Mouse (Mus musculus) liver, postnatal 0 days (tissue): ENCODE measurements at regions not wholly inside any gene's neighbourhood (a gene's known extent, or its start where the extent isn't known, plus 50 kb on each side); places are given as distances from the start of the nearest gene placed in this dataset.
A peak's percentile ranks its signal among the peaks of the same experiment; 100 is the strongest.

Source experiments
- ATAC-seq: fragments of 200-750 bp; cut with Nextera tagmentation; 2 replicates; pipeline ENCODE4 v1.8.0; 2017; ENCODE audit warnings: mild to moderate bottlenecking, moderate library complexity
- DNase-seq: peaks from one replicate; pipeline ENCODE4 v3.0.0-alpha.2; 2016
- H3K27ac ChIP-seq: fragments of 300-500 bp; sonication (generic); 2 replicates; pipeline ENCODE4 v1.5.1; 2014; ENCODE audit warnings: antibody characterized with exemption, moderate library complexity, mild to moderate bottlenecking, low read depth
- H3K27me3 ChIP-seq: fragments of 300-500 bp; sonication (generic); 2 replicates; pipeline ENCODE4 v1.6.1; 2014; ENCODE audit warnings: low read length, control low read depth, mixed read lengths; ENCODE audit not compliant: insufficient read depth
- H3K36me3 ChIP-seq: fragments of 300-500 bp; sonication (generic); replicated peaks from 2 replicates; pipeline ENCODE4 v1.6.1; 2014; ENCODE audit warnings: mild to moderate bottlenecking, control low read depth, low read length, moderate library complexity, mixed read lengths; ENCODE audit not compliant: insufficient read depth
- H3K4me1 ChIP-seq: fragments of 300-500 bp; sonication (generic); 2 replicates; pipeline ENCODE4 v1.6.1; 2014; ENCODE audit warnings: antibody characterized with exemption, mild to moderate bottlenecking, control low read depth; ENCODE audit not compliant: insufficient read depth
- H3K4me2 ChIP-seq: fragments of 300-500 bp; sonication (generic); 2 replicates; pipeline ENCODE4 v1.6.1; 2014; ENCODE audit warnings: low read depth, mild to moderate bottlenecking, low read length, moderate library complexity, mixed read lengths
- H3K4me3 ChIP-seq: fragments of 300-500 bp; sonication (generic); 2 replicates; pipeline ENCODE4 v1.5.1; 2014; ENCODE audit warnings: low read depth, low read length
- H3K9ac ChIP-seq: fragments of 300-500 bp; sonication (generic); replicated peaks from 2 replicates; pipeline ENCODE4 v1.6.1; 2014; ENCODE audit warnings: mild to moderate bottlenecking, moderate library complexity
- H3K9me3 ChIP-seq: fragments of 300-500 bp; sonication (generic); 2 replicates; pipeline ENCODE4 v1.6.1; 2016; ENCODE audit warnings: mild to moderate bottlenecking, control low read depth, low read length, mixed read lengths
- CTCF ChIP-seq: sonication (generic); IDR thresholded peaks from 2 replicates; pipeline ENCODE4 v1.5.1; 2016; ENCODE audit warnings: antibody characterized with exemption, low read depth
- EP300 ChIP-seq: IDR thresholded peaks from 2 replicates; pipeline ENCODE4 v1.6.1; 2016; ENCODE audit warnings: antibody characterized with exemption, low read depth, mild to moderate bottlenecking
- WGBS: fragments of 180-500 bp; shearing (Covaris S2); extraction: QIAGEN DNeasy Blood & Tissue Kit; methylation state at CpG from one replicate; pipeline ENCODE4 v1.1.7; 2014; ENCODE audit not compliant: insufficient replicate concordance; 5-methylcytosine and 5-hydroxymethylcytosine counted together

GRCm38 (mm10) chr14:61975301-61975732, 317.1 kb upstream of the Rnaseh2b start:
- no peak overlapping the region for H3K4me3 ChIP-seq
- H3K27ac ChIP-seq = no peak overlapping the region
- peaks cover 5% of the 10 kb centered on the region; the same call in 1 of the 2 replicates for H3K4me1 ChIP-seq
- no peaks in the 10 kb centered on the region for H3K36me3 ChIP-seq
- H3K4me2 ChIP-seq = no peak overlapping the region
- TF ChIP-seq CTCF = no peak
- no peak for TF ChIP-seq EP300
- no peaks in the 10 kb centered on the region for H3K27me3 ChIP-seq
- no peak for ATAC-seq
- WGBS = 73% methylated on average over 6 of the region's 6 CpGs
- no peak overlapping the region for H3K9ac ChIP-seq
- DNase-seq = no peak
- H3K9me3 ChIP-seq = no peaks in the 10 kb centered on the region

- TF ChIP-seq EP300 = no peak
- no peak for TF ChIP-seq CTCF
- no peak overlapping the region for H3K4me3 ChIP-seq
- no peak overlapping the region for H3K27ac ChIP-seq
- no peaks in the 10 kb centered on the region for H3K9me3 ChIP-seq
- no peak overlapping the region for H3K9ac ChIP-seq
- ATAC-seq (no peak), DNase-seq (no peak)
- no peaks in the 10 kb centered on the region for H3K27me3 ChIP-seq
- WGBS = 73% methylated on average over 3 of the region's 3 CpGs
- no peaks in the 10 kb centered on the region for H3K4me1 ChIP-seq
- no peaks in the 10 kb centered on the region for H3K36me3 ChIP-seq
- no peak overlapping the region for H3K4me2 ChIP-seq
Measured at GRCm38 (mm10) chr14:61980581-61980980, 311.8 kb upstream of the Rnaseh2b start.

GRCm38 (mm10) chr14:61985575-61985974, 306.8 kb upstream of the Rnaseh2b start:
- Histone ChIP-seq H3K27ac (no peak overlapping the region), H3K4me1 (no peaks in the 10 kb centered on the region), H3K9me3 (no peaks in the 10 kb centered on the region), H3K4me3 (no peak overlapping the region), H3K27me3 (no peaks in the 10 kb centered on the region), H3K9ac (no peak overlapping the region), H3K4me2 (no peak overlapping the region), H3K36me3 (no peaks in the 10 kb centered on the region)
- no peak for DNase-seq
- WGBS = 74% methylated on average over 3 of the region's 3 CpGs
- no peak for ATAC-seq
- TF ChIP-seq CTCF = no peak
- no peak for TF ChIP-seq EP300

- no peak for DNase-seq
- no peaks in the 10 kb centered on the region for H3K27me3 ChIP-seq
- WGBS = 82% methylated on average over 13 of the region's 13 CpGs
- H3K9ac ChIP-seq = no peak overlapping the region
- H3K4me1 ChIP-seq = no peaks in the 10 kb centered on the region
- H3K36me3 ChIP-seq = no peaks in the 10 kb centered on the region
- ATAC-seq = no peak
- H3K27ac ChIP-seq = no peak overlapping the region
- H3K4me3 ChIP-seq = no peak overlapping the region
- TF ChIP-seq CTCF = no peak
- TF ChIP-seq EP300 = no peak
- H3K9me3 ChIP-seq = no peaks in the 10 kb centered on the region
- H3K4me2 ChIP-seq = no peak overlapping the region
Measured at GRCm38 (mm10) chr14:61986203-61986602, 306.2 kb upstream of the Rnaseh2b start.

GRCm38 (mm10) chr14:61995253-61995652, 297.1 kb upstream of the Rnaseh2b start:
- Histone ChIP-seq H3K36me3 (no peaks in the 10 kb centered on the region), H3K9me3 (no peaks in the 10 kb centered on the region), H3K27me3 (no peaks in the 10 kb centered on the region), H3K4me3 (no peak overlapping the region), H3K9ac (no peak overlapping the region), H3K27ac (no peak overlapping the region), H3K4me1 (peaks cover 2% of the 10 kb centered on the region; the same call in 1 of the 2 replicates), H3K4me2 (no peak overlapping the region)
- 38% methylated on average over 1 of the region's 1 CpGs for WGBS
- peak; percentile 18 for DNase-seq
- ATAC-seq = no peak
- TF ChIP-seq EP300 (no peak), CTCF (peak; percentile 30)

GRCm38 (mm10) chr14:61997736-61998135, 294.7 kb upstream of the Rnaseh2b start:
- no peaks in the 10 kb centered on the region for H3K9me3 ChIP-seq
- H3K9ac ChIP-seq = no peak overlapping the region
- ATAC-seq = no peak
- DNase-seq = no peak
- no peak overlapping the region for H3K4me2 ChIP-seq
- H3K36me3 ChIP-seq = no peaks in the 10 kb centered on the region
- no peak for TF ChIP-seq EP300
- no peak for TF ChIP-seq CTCF
- 0 out of 2 replicates have a peak overlapping the region, but pooled peaks have one; percentile 16 for H3K27ac ChIP-seq
- H3K4me3 ChIP-seq = no peak overlapping the region
- H3K4me1 ChIP-seq = peaks cover 5% of the 10 kb centered on the region; the same call in 1 of the 2 replicates
- H3K27me3 ChIP-seq = no peaks in the 10 kb centered on the region

GRCm38 (mm10) chr14:61998259-61998658, 294.1 kb upstream of the Rnaseh2b start:
- TF ChIP-seq EP300 (no peak), CTCF (no peak)
- peak overlapping the region; percentile 16; the same call in 1 of the 2 replicates for H3K27ac ChIP-seq
- H3K4me3 ChIP-seq = no peak overlapping the region
- H3K36me3 ChIP-seq = no peaks in the 10 kb centered on the region
- no peak overlapping the region for H3K4me2 ChIP-seq
- no peaks in the 10 kb centered on the region for H3K27me3 ChIP-seq
- H3K9ac ChIP-seq = no peak overlapping the region
- peaks cover 5% of the 10 kb centered on the region; the same call in 1 of the 2 replicates for H3K4me1 ChIP-seq
- DNase-seq = no peak
- WGBS = 50% methylated on average over 3 of the region's 3 CpGs
- no peak for ATAC-seq
- H3K9me3 ChIP-seq = no peaks in the 10 kb centered on the region
